In the genomic region with DNA sequence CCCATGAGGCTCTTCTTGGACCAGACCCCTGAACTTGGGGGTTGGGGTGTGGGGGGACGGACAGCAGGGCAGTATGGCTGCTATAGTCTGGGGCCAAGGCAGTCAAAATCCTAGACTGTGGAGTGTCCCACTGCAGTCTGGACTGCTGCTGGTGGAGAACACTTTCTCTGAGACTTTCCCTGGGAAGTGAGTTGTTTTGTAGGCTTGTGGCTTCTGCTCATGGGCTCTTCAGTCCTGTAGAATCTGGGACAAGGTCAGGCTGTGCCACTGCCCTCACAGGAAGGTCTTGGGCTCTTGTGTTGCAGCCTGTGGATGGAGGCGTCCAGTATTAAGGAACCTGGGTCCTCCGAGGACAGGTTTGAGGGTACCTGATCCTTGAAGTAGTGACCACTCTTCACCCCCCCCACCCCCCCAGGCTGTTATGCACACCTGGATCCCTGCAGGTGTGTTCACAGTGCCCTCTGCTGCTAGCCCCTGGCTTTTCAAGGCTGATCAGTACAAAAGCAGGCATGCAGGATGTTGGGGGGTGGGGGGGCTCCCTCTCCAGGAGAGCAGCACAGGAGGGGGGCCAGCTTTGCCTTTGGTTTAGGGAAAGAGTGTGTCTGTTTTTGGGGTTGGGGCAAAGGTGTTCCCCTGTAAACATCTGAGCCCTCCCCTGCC, we compare ENCODE assay signal across 9 mouse cellular contexts. TPM values are rescaled to one million over a fixed set of nuclear protein-coding genes. Genes with fewer than 3 reads are reported as not detected.
DNase-seq lines count a peak whose midpoint lies in the region; ATAC-seq and TF ChIP-seq lines count a peak whose summit lies in the region.
"Had no signal": no experiment of that assay in that cellular context is flagged by ENCODE, and none has a peak within 500 bp of the region (broad histone marks: within the 10 kb centered on the region; RNA-seq: fewer than 3 reads in every experiment).

No protein-coding gene starts in this region.

- intact Hi-C loops in heart, postnatal 25 days (cut with DNase I): no loop called here

- no peak for TF ChIP-seq POLR2A in cortical plate, adult 2 months (IDR thresholded peaks at IDR 0.05; ENCODE audit: extremely low read depth, insufficient read depth, low read length)

- H3K4me1 ChIP-seq in heart, embryonic 13.5 days: peaks cover 70% of the 10 kb centered on the region
- H3K4me1 ChIP-seq in cortical plate, adult 2 months (ENCODE audit: control insufficient read depth, insufficient read depth, low read length): peaks cover 21% of the 10 kb centered on the region
- H3K4me1 ChIP-seq in hindbrain, embryonic 16.5 days (ENCODE audit: control insufficient read depth, insufficient read depth, low read depth, low read length): peaks cover 40% of the 10 kb centered on the region
- H3K4me1 ChIP-seq in midbrain, embryonic 13.5 days (replicated peaks): peaks cover 66% of the 10 kb centered on the region

- no peaks in the 10 kb centered on the region for H3K9me3 ChIP-seq in heart, embryonic 13.5 days
- H3K9me3 ChIP-seq in hindbrain, embryonic 16.5 days (ENCODE audit: control insufficient read depth, low read length): no peaks in the 10 kb centered on the region
- no peaks in the 10 kb centered on the region for H3K9me3 ChIP-seq in midbrain, embryonic 13.5 days

- DNase-seq in heart, postnatal 25 days (ENCODE audit: low spot score): no peak
- no peak for DNase-seq in right cerebral cortex, postnatal 10 days (ENCODE audit: low spot score in 2 of 2)
- no peak for DNase-seq in urinary bladder, adult 18-20 months (ENCODE audit: low spot score in 2 of 2)

- H3K9ac ChIP-seq in heart, embryonic 13.5 days: peak overlapping the region; percentile 100
- peak overlapping the region; percentile 97 for H3K9ac ChIP-seq in hindbrain, embryonic 16.5 days (ENCODE audit: low read depth, low read length)
- peak overlapping the region; percentile 96 for H3K9ac ChIP-seq in midbrain, embryonic 13.5 days (replicated peaks)

- no peak for ATAC-seq in heart, embryonic 13.5 days (ENCODE audit: extremely low read depth, insufficient number of reproducible peaks, low FRiP score, low TSS enrichment)
- no peak for ATAC-seq in hindbrain, embryonic 16.5 days
- no peak for ATAC-seq in midbrain, embryonic 13.5 days
- ATAC-seq in inflammation-experienced regulatory T-cells, adult 6 months: no peak
- ATAC-seq: Patski had no signal

- peak overlapping the region; percentile 97 for H3K27ac ChIP-seq in heart, embryonic 13.5 days (replicated peaks)
- no peak overlapping the region for H3K27ac ChIP-seq in cortical plate, adult 2 months (ENCODE audit: insufficient read depth, low read length)
- H3K27ac ChIP-seq in hindbrain, embryonic 16.5 days (ENCODE audit: low read depth, low read length): no peak overlapping the region
- no peak overlapping the region for H3K27ac ChIP-seq in midbrain, embryonic 13.5 days

- no peak for TF ChIP-seq CTCF in cortical plate, adult 2 months (IDR thresholded peaks at IDR 0.05; ENCODE audit: extremely low read depth, insufficient read depth, low read length)

- peak overlapping the region; percentile 94 for H3K4me2 ChIP-seq in heart, embryonic 13.5 days
- H3K4me2 ChIP-seq in hindbrain, embryonic 16.5 days (ENCODE audit: low read length): peak overlapping the region; percentile 81
- H3K4me2 ChIP-seq in midbrain, embryonic 13.5 days (replicated peaks): peak overlapping the region; percentile 77

- 66% methylated on average over 3 of the region's 3 CpGs for WGBS in heart, embryonic 13.5 days
- 81% methylated on average over 3 of the region's 3 CpGs for WGBS in hindbrain, embryonic 16.5 days
- 79% methylated on average over 3 of the region's 3 CpGs for WGBS in midbrain, embryonic 13.5 days

- H3K27me3 ChIP-seq in heart, embryonic 13.5 days (replicated peaks): no peaks in the 10 kb centered on the region
- H3K27me3 ChIP-seq in hindbrain, embryonic 16.5 days (replicated peaks; ENCODE audit: control insufficient read depth, insufficient read depth, low read length): no peaks in the 10 kb centered on the region
- no peaks in the 10 kb centered on the region for H3K27me3 ChIP-seq in midbrain, embryonic 13.5 days
- H3K27me3 ChIP-seq: Patski had no signal

- peak overlapping the region; percentile 98 for H3K4me3 ChIP-seq in heart, embryonic 13.5 days
- peak overlapping the region; percentile 97; the same call in 1 of the 2 replicates for H3K4me3 ChIP-seq in cortical plate, adult 2 months (ENCODE audit: insufficient read depth, low read length)
- peak overlapping the region; percentile 99; the same call in 1 of the 2 replicates for H3K4me3 ChIP-seq in hindbrain, embryonic 16.5 days (ENCODE audit: low read length)
- peak overlapping the region; percentile 98 for H3K4me3 ChIP-seq in midbrain, embryonic 13.5 days (replicated peaks)

- peaks cover 33% of the 10 kb centered on the region for H3K36me3 ChIP-seq in heart, embryonic 13.5 days
- H3K36me3 ChIP-seq in hindbrain, embryonic 16.5 days (ENCODE audit: control insufficient read depth, insufficient read depth, low read length): no peaks in the 10 kb centered on the region; the same call in 1 of the 2 replicates
- H3K36me3 ChIP-seq in midbrain, embryonic 13.5 days: peaks cover 18% of the 10 kb centered on the region

RNA-seq across cellular contexts. Expression of a gene that starts 13.3 kb away (rescaled TPM):
- polyA plus RNA-seq in heart, embryonic 13.5 days (2015; fragmentation: Nextera tagmentation; extraction: Ambion mirVana): 126 and 137 TPM in 2 replicates
- total RNA-seq in heart, postnatal 25 days (2021): 100 to 1,000 TPM; 114 to 130 TPM
- 103 and 104 TPM in 2 replicates for polyA plus RNA-seq in cortical plate, adult 2 months (2012; rRNA removed)
- polyA plus RNA-seq in hindbrain, embryonic 16.5 days (2015; fragmentation: Nextera tagmentation; extraction: Ambion mirVana): 80.7 and 90.7 TPM in 2 replicates
- polyA plus RNA-seq in midbrain, embryonic 13.5 days (2015; fragmentation: Nextera tagmentation; extraction: Ambion mirVana): 133 and 137 TPM in 2 replicates
- 1 to 10 TPM; 2.0 to 5.2 (median 3.2) TPM for polyA plus RNA-seq in inflammation-experienced regulatory T-cells, adult 6 months (2017; shearing (Covaris generic))

RNA-seq across cellular contexts. Expression of a gene that starts 34.2 kb away (rescaled TPM):
- polyA plus RNA-seq in heart, embryonic 13.5 days (2015; fragmentation: Nextera tagmentation; extraction: Ambion mirVana): 14.7 and 15.3 TPM in 2 replicates
- total RNA-seq in heart, postnatal 25 days (2021): 10 to 100 TPM; 23.0 to 24.9 TPM
- polyA plus RNA-seq in cortical plate, adult 2 months (2012; rRNA removed): 78.4 and 87.2 TPM in 2 replicates
- 41.8 and 45.8 TPM in 2 replicates for polyA plus RNA-seq in hindbrain, embryonic 16.5 days (2015; fragmentation: Nextera tagmentation; extraction: Ambion mirVana)
- polyA plus RNA-seq in midbrain, embryonic 13.5 days (2015; fragmentation: Nextera tagmentation; extraction: Ambion mirVana): 42.8 and 44.8 TPM in 2 replicates
- 10 to 100 TPM; 74.3 to 93.5 (median 81.1) TPM for polyA plus RNA-seq in inflammation-experienced regulatory T-cells, adult 6 months (2017; shearing (Covaris generic))

Comparison
In these comparisons a context has a peak if more than half of its experiments do, and no peak if none do; other contexts are left out.
1. RNA of a gene that starts 13.3 kb away (polyA plus RNA-seq): 133 to 137 TPM in midbrain, embryonic 13.5 days, 126 to 137 TPM in heart, embryonic 13.5 days, 103 to 104 TPM in cortical plate, adult 2 months and 80.7 to 90.7 TPM in hindbrain, embryonic 16.5 days; 2.0 to 5.2 TPM in inflammation-experienced regulatory T-cells, adult 6 months; every median in the first group is over 10 times any median in the second.
2. Peak in every context shown above with its lines, with median percentiles within 50 percentile points of each other: H3K4me2 ChIP-seq, H3K4me3 ChIP-seq and H3K9ac ChIP-seq.